Mouse (Mus musculus): Measurements from ENCODE around the gene Sec13.
A peak's percentile ranks its signal among the peaks of the same experiment; 100 is the strongest.

Gene Sec13

GRCm38 (mm10) chr6:113712718-113713117 is 27.8 kb downstream of the Sec13 start:
- no peak for DNase-seq (ENCODE audit: low read depth, low spot score)

- no peak for DNase-seq (ENCODE audit: low read depth, low spot score)
Observed at GRCm38 (mm10) chr6:113697222-113698205, 43.0 kb downstream of the Sec13 start.

- peak; percentile 99 for DNase-seq (ENCODE audit: low read depth, low spot score)
Observed at GRCm38 (mm10) chr6:113696582-113697221, 43.8 kb downstream of the Sec13 start, which contains the start of gene Tatdn2. Gene Tatdn2, plus strand, starts transcription at chr6:113697050.

GRCm38 (mm10) chr6:113695766-113696355 is 44.7 kb downstream of the Sec13 start:
- peak; percentile 66 for DNase-seq (ENCODE audit: low read depth, low spot score)

- no peak for DNase-seq (ENCODE audit: low read depth, low spot score)
Observed at GRCm38 (mm10) chr6:113695203-113695602, 45.3 kb downstream of the Sec13 start.

- no peak for DNase-seq (ENCODE audit: low read depth, low spot score)
Observed at GRCm38 (mm10) chr6:113693377-113693776, 47.2 kb downstream of the Sec13 start.

GRCm38 (mm10) chr6:113692661-113693133 is 47.8 kb downstream of the Sec13 start:
- DNase-seq (ENCODE audit: low read depth, low spot score), result no peak

- DNase-seq (ENCODE audit: low read depth, low spot score), result no peak
Observed at GRCm38 (mm10) chr6:113691084-113691462, 49.5 kb downstream of the Sec13 start.

GRCm38 (mm10) chr6:113690400-113691083 is 50.0 kb downstream of the Sec13 start:
- DNase-seq (ENCODE audit: low read depth, low spot score), result peak; percentile 94

- DNase-seq (ENCODE audit: low read depth, low spot score), result peak; percentile 81
Observed at GRCm38 (mm10) chr6:113690008-113690399, 50.5 kb downstream of the Sec13 start.

- DNase-seq (ENCODE audit: low read depth, low spot score), result peak; percentile 95
Observed at GRCm38 (mm10) chr6:113686551-113687125, 53.9 kb downstream of the Sec13 start.

GRCm38 (mm10) chr6:113683081-113683825 is 57.3 kb downstream of the Sec13 start:
- DNase-seq (ENCODE audit: low read depth, low spot score), result peak; percentile 94

- DNase-seq (ENCODE audit: low read depth, low spot score), result peak; percentile 94
Observed at GRCm38 (mm10) chr6:113681271-113681670, 59.3 kb downstream of the Sec13 start.

GRCm38 (mm10) chr6:113679993-113680566 is 60.5 kb downstream of the Sec13 start:
- no peak for DNase-seq (ENCODE audit: low read depth, low spot score)

- no peak for DNase-seq (ENCODE audit: low read depth, low spot score)
Observed at GRCm38 (mm10) chr6:113678246-113679012, 62.1 kb downstream of the Sec13 start.

All from ES-CJ7 (cell line).